Mouse (Mus musculus) forebrain, embryonic 14.5 days (tissue): ENCODE results near the gene 4933434E20Rik. TPM values are rescaled to one million over a fixed set of nuclear protein-coding genes. Genes with fewer than 3 reads are reported as not detected.

Experiments used
- ATAC-seq: fragments of 200-750 bp; cut with Nextera tagmentation; 2 replicates; pipeline ENCODE4 v1.8.0; 2017; ENCODE audit warnings: mild to moderate bottlenecking, moderate library complexity
- DNase-seq: peaks from one replicate; pipeline ENCODE4 v3.0.0-alpha.2; 2015; ENCODE audit warnings: low spot score
- H3K27ac ChIP-seq: fragments of 300-500 bp; sonication (generic); 2 replicates; pipeline ENCODE4 v1.5.1; 2014; ENCODE audit warnings: low read depth, mild to moderate bottlenecking, control low read depth, low read length, moderate library complexity
- H3K27me3 ChIP-seq: fragments of 300-500 bp; sonication (generic); replicated peaks from 2 replicates; pipeline ENCODE4 v1.6.1; 2014; ENCODE audit warnings: low read length, control low read depth, mixed read lengths; ENCODE audit not compliant: control insufficient read depth, insufficient read depth
- H3K36me3 ChIP-seq: fragments of 300-500 bp; sonication (generic); 2 replicates; pipeline ENCODE4 v1.6.1; 2014; ENCODE audit warnings: low read length, control low read depth; ENCODE audit not compliant: control insufficient read depth, insufficient read depth
- H3K4me1 ChIP-seq: fragments of 300-500 bp; sonication (generic); 2 replicates; pipeline ENCODE4 v1.6.1; 2014; ENCODE audit warnings: antibody characterized with exemption, low read length, control low read depth; ENCODE audit not compliant: control insufficient read depth, insufficient read depth
- H3K4me2 ChIP-seq: fragments of 300-500 bp; sonication (generic); 2 replicates; pipeline ENCODE4 v1.6.1; 2014; ENCODE audit warnings: mild to moderate bottlenecking, control low read depth, low read length
- H3K4me3 ChIP-seq: fragments of 300-500 bp; sonication (generic); 2 replicates; pipeline ENCODE4 v1.5.1; 2014; ENCODE audit warnings: low read depth, low read length, control low read depth
- H3K9ac ChIP-seq: fragments of 300-500 bp; sonication (generic); 2 replicates; pipeline ENCODE4 v1.6.1; 2014; ENCODE audit warnings: mild to moderate bottlenecking, low read length, control low read depth, moderate library complexity
- H3K9me3 ChIP-seq: fragments of 300-500 bp; sonication (generic); replicated peaks from 2 replicates; pipeline ENCODE4 v1.6.1; 2016; ENCODE audit warnings: low read length, control low read depth, mixed read lengths; ENCODE audit not compliant: control insufficient read depth
- WGBS: fragments of 180-500 bp; shearing (Covaris S2); extraction: QIAGEN DNeasy Blood & Tissue Kit; methylation state at CpG from one replicate; pipeline ENCODE4 v1.1.7; 2014; 5-methylcytosine and 5-hydroxymethylcytosine counted together
- polyA plus RNA-seq: library from polyadenylated mRNA; unstranded; fragments of >200 nt; fragmentation: Nextera tagmentation; extraction: Ambion mirVana; gene quantifications from 2 replicates; pipeline ENCODE4 v1.2.1, GENCODE M21; 2014

The 4933434E20Rik gene
- polyA plus RNA-seq, 1 experiment from 2014 or later: 248 TPM

- Histone ChIP-seq H3K4me1 (peaks cover 19% of the 10 kb centered on the region), H3K36me3 (peaks cover 51% of the 10 kb centered on the region), H3K9ac (no peak overlapping the region), H3K4me3 (no peak overlapping the region), H3K9me3 (no peaks in the 10 kb centered on the region), H3K27me3 (no peaks in the 10 kb centered on the region), H3K4me2 (no peak overlapping the region), H3K27ac (no peak overlapping the region)
- DNase-seq: no peak
- no peak for ATAC-seq
- 91% methylated on average over 5 of the region's 5 CpGs for WGBS
These were observed 34.6 kb downstream of the 4933434E20Rik start for GRCm38 (mm10) chr3:90086068-90086467.

- Histone ChIP-seq H3K4me1 (peaks cover 6% of the 10 kb centered on the region; the same call in 1 of the 2 replicates), H3K27me3 (no peaks in the 10 kb centered on the region), H3K4me3 (no peak overlapping the region), H3K4me2 (no peak overlapping the region), H3K9me3 (no peaks in the 10 kb centered on the region), H3K36me3 (peaks cover 75% of the 10 kb centered on the region), H3K9ac (no peak overlapping the region), H3K27ac (no peak overlapping the region)
- DNase-seq (no peak), ATAC-seq (no peak)
- 90% methylated on average over 2 of the region's 2 CpGs for WGBS
These were observed 37.2 kb downstream of the 4933434E20Rik start for GRCm38 (mm10) chr3:90088617-90089016.

DNA sequence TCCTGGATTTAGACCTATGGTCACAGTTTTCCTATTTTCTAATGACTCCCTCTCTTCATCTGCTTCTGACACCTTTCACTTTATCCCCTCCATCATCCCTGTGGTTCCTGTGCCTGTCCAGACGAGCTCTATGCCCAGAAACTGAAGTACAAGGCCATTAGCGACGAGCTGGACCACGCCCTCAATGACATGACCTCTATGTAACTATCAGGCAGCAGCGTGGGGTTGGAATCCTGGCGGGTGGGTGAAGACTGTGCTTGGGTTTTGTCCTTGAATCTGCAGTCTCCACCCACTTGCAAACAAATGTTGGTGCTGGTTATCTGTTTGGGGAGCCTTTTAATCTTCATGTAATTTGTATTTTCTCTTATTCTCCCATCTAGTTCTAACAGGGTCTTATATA, 39.5 kb downstream of the 4933434E20Rik start:
- no peak overlapping the region for H3K27ac ChIP-seq
- H3K36me3 ChIP-seq: peaks cover 93% of the 10 kb centered on the region
- no peak for DNase-seq
- no peaks in the 10 kb centered on the region for H3K27me3 ChIP-seq
- 92% methylated on average over 6 of the region's 6 CpGs for WGBS
- no peaks in the 10 kb centered on the region for H3K9me3 ChIP-seq
- no peak for ATAC-seq
- no peaks in the 10 kb centered on the region for H3K4me1 ChIP-seq
- no peak overlapping the region for H3K4me2 ChIP-seq
- no peak overlapping the region for H3K4me3 ChIP-seq
- no peak overlapping the region for H3K9ac ChIP-seq

DNA sequence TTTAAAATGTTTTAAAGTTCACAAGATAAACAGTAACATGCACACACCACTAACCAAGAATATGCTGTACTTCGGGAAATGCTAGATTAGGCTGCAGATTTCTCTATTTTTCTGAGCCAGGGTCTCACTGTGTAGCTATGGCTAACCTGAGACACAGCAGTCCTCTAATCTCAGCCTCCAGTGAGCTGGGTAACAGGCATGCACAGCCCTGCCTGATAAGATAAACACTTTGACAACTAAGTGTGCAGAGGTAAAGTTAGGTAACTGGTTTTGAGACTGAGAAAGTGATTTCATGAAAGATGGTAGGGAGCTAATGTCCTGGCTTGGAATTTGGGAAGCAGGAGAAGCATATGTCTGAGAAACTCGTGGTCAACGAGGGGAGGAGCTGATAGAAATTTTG, 43.0 kb downstream of the 4933434E20Rik start:
- Histone ChIP-seq H3K9me3 (no peaks in the 10 kb centered on the region), H3K27me3 (no peaks in the 10 kb centered on the region), H3K4me1 (no peaks in the 10 kb centered on the region), H3K9ac (no peak overlapping the region), H3K36me3 (peaks cover 80% of the 10 kb centered on the region), H3K4me2 (no peak overlapping the region), H3K27ac (no peak overlapping the region), H3K4me3 (no peak overlapping the region)
- no peak for DNase-seq
- 97% methylated on average over 3 of the region's 3 CpGs for WGBS
- no peak for ATAC-seq

GRCm38 (mm10) chr3:90097928-90098327, 46.5 kb downstream of the 4933434E20Rik start:
- WGBS: 89% methylated on average over 5 of the region's 5 CpGs
- Histone ChIP-seq H3K9me3 (no peaks in the 10 kb centered on the region), H3K4me1 (no peaks in the 10 kb centered on the region), H3K9ac (no peak overlapping the region), H3K36me3 (peaks cover 57% of the 10 kb centered on the region), H3K27ac (no peak overlapping the region), H3K27me3 (no peaks in the 10 kb centered on the region), H3K4me3 (no peak overlapping the region), H3K4me2 (no peak overlapping the region)
- ATAC-seq (no peak), DNase-seq (no peak)

DNA sequence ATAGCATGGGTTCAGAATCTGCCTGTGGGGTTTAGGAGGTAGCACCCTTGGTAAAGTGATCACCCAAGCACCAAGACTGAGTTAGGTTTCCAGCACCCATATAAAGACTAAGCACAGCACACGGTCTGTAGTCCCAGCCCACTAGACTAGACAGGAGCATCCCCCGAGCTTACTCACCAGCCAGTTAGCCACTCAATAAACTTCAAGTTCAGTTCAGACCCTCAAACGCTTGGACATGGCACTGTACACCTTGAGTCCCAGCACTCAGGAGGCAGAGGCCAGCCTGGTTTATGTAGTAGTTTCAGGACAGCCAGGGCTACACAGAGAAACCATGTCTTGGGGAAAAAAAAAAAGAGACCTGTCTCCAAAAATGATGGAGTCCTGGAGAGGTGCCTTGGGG, 49.6 kb downstream of the 4933434E20Rik start:
- Histone ChIP-seq H3K4me3 (no peak overlapping the region), H3K9me3 (no peaks in the 10 kb centered on the region), H3K36me3 (peaks cover 34% of the 10 kb centered on the region), H3K27me3 (no peaks in the 10 kb centered on the region), H3K9ac (no peak overlapping the region), H3K4me2 (no peak overlapping the region), H3K4me1 (no peaks in the 10 kb centered on the region), H3K27ac (no peak overlapping the region)
- WGBS: 90% methylated on average over 3 of the region's 3 CpGs
- no peak for ATAC-seq
- DNase-seq: no peak

GRCm38 (mm10) chr3:90101673-90102072, 50.2 kb downstream of the 4933434E20Rik start:
- Histone ChIP-seq H3K36me3 (peaks cover 34% of the 10 kb centered on the region), H3K4me2 (no peak overlapping the region), H3K4me1 (no peaks in the 10 kb centered on the region), H3K27me3 (no peaks in the 10 kb centered on the region), H3K9me3 (no peaks in the 10 kb centered on the region), H3K4me3 (no peak overlapping the region), H3K9ac (no peak overlapping the region), H3K27ac (no peak overlapping the region)
- WGBS: 88% methylated on average over 2 of the region's 2 CpGs
- DNase-seq (no peak), ATAC-seq (no peak)

- peaks cover 33% of the 10 kb centered on the region for H3K36me3 ChIP-seq
- 87% methylated on average over 2 of the region's 2 CpGs for WGBS
- no peak overlapping the region for H3K27ac ChIP-seq
- no peaks in the 10 kb centered on the region for H3K27me3 ChIP-seq
- no peak overlapping the region for H3K4me3 ChIP-seq
- H3K4me2 ChIP-seq: no peak overlapping the region
- no peak for ATAC-seq
- no peak for DNase-seq
- H3K9me3 ChIP-seq: no peaks in the 10 kb centered on the region
- no peaks in the 10 kb centered on the region for H3K4me1 ChIP-seq
- no peak overlapping the region for H3K9ac ChIP-seq
These were observed 50.8 kb downstream of the 4933434E20Rik start for GRCm38 (mm10) chr3:90102239-90102638.

GRCm38 (mm10) chr3:90103176-90103575, 51.7 kb downstream of the 4933434E20Rik start:
- 94% methylated on average over 2 of the region's 2 CpGs for WGBS
- no peaks in the 10 kb centered on the region for H3K4me1 ChIP-seq
- H3K4me2 ChIP-seq: no peak overlapping the region
- H3K4me3 ChIP-seq: no peak overlapping the region
- H3K27ac ChIP-seq: no peak overlapping the region
- H3K9ac ChIP-seq: no peak overlapping the region
- peaks cover 24% of the 10 kb centered on the region for H3K36me3 ChIP-seq
- H3K27me3 ChIP-seq: no peaks in the 10 kb centered on the region
- DNase-seq: no peak
- no peak for ATAC-seq
- H3K9me3 ChIP-seq: no peaks in the 10 kb centered on the region
